Mouse (Mus musculus) neural tube, embryonic 14.5 days (tissue): Measurements from ENCODE around the gene Fbxo3. TPM values are rescaled to one million over a fixed set of nuclear protein-coding genes. Genes with fewer than 3 reads are reported as not detected.
"Not testable (repeated sequence)": the region's sequence is repeated elsewhere in the genome, so short reads cannot be mapped to it uniquely, and the experiment has no call there.

Experiments
- ATAC-seq: fragments of 200-750 bp; cut with Nextera tagmentation; 2 replicates; pipeline ENCODE4 v1.8.0; 2017; ENCODE audit warnings: low read depth, mild to moderate bottlenecking, moderate TSS enrichment, moderate library complexity
- H3K27ac ChIP-seq: fragments of 300-500 bp; sonication (generic); 2 replicates; pipeline ENCODE4 v1.5.1; 2014; ENCODE audit warnings: low read depth, mild to moderate bottlenecking, control low read depth, low read length, moderate library complexity, mixed read lengths
- H3K27me3 ChIP-seq: fragments of 300-500 bp; sonication (generic); 2 replicates; pipeline ENCODE4 v1.6.1; 2014; ENCODE audit warnings: low read length; ENCODE audit not compliant: control insufficient read depth, insufficient read depth
- H3K36me3 ChIP-seq: fragments of 300-500 bp; sonication (generic); 2 replicates; pipeline ENCODE4 v1.6.1; 2014; ENCODE audit warnings: low read length, mixed read lengths; ENCODE audit not compliant: control insufficient read depth, insufficient read depth
- H3K4me1 ChIP-seq: fragments of 300-500 bp; sonication (generic); 2 replicates; pipeline ENCODE4 v1.6.1; 2014; ENCODE audit warnings: low read length; ENCODE audit not compliant: control insufficient read depth, insufficient read depth
- H3K4me2 ChIP-seq: fragments of 300-500 bp; sonication (generic); 2 replicates; pipeline ENCODE4 v1.6.1; 2014; ENCODE audit warnings: mild to moderate bottlenecking, low read depth, low read length, control low read depth
- H3K4me3 ChIP-seq: fragments of 300-500 bp; sonication (generic); 2 replicates; pipeline ENCODE4 v1.5.1; 2014; ENCODE audit warnings: low read depth, low read length, control low read depth, mixed read lengths
- H3K9ac ChIP-seq: fragments of 300-500 bp; sonication (generic); replicated peaks from 2 replicates; pipeline ENCODE4 v1.6.1; 2014; ENCODE audit warnings: low read depth, mild to moderate bottlenecking, control low read depth, low read length, mixed read lengths
- H3K9me3 ChIP-seq: fragments of 300-500 bp; sonication (generic); 2 replicates; pipeline ENCODE4 v1.6.1; 2016; ENCODE audit warnings: low read length; ENCODE audit not compliant: control insufficient read depth
- WGBS: fragments of 180-500 bp; shearing (Covaris S2); extraction: QIAGEN DNeasy Blood & Tissue Kit; methylation state at CpG from one replicate; pipeline ENCODE4 v1.1.7; 2014; 5-methylcytosine and 5-hydroxymethylcytosine counted together
- polyA plus RNA-seq: library from polyadenylated mRNA; unstranded; fragments of >200 nt; fragmentation: Nextera tagmentation; extraction: Ambion mirVana; gene quantifications from 2 replicates; pipeline ENCODE4 v1.2.1, GENCODE M21; 2014

Gene Fbxo3
- polyA plus RNA-seq, 1 experiment from 2014 or later = 82.5 TPM

- not testable (repeated sequence) for H3K27me3 ChIP-seq, H3K27ac ChIP-seq
- no CpG with 5 or more reads among the region's 1 CpGs for WGBS
Measured at GRCm38 (mm10) chr2:104111170-104111797, 83.8 kb downstream of the Fbxo3 start.

More at GRCm38 (mm10) chr2:104111170-104111797, 83.8 kb downstream of the Fbxo3 start:
- ATAC-seq, H3K4me2 ChIP-seq, H3K9ac ChIP-seq, H3K4me3 ChIP-seq, H3K36me3 ChIP-seq, H3K4me1 ChIP-seq, H3K9me3 ChIP-seq: not testable (repeated sequence)

Other genes starting within 250 kb of the Fbxo3 start
- 397 and 480 TPM in 2 replicates for gene Caprin1, start 230.1 kb upstream of the Fbxo3 start, polyA plus RNA-seq
- gene Lmo2, start 69.7 kb upstream of the Fbxo3 start, polyA plus RNA-seq = 64.2 and 68.0 TPM in 2 replicates
- gene 4931422A03Rik, start 640 bp downstream of the Fbxo3 start, polyA plus RNA-seq = 2.2 and 3.3 TPM in 2 replicates
- gene Gm10912, start 38.1 kb downstream of the Fbxo3 start, polyA plus RNA-seq = not detected in 2 replicates
- gene Gm10799, start 40.8 kb downstream of the Fbxo3 start, polyA plus RNA-seq = not detected in 2 replicates
- gene Cd59b, start 42.1 kb downstream of the Fbxo3 start, polyA plus RNA-seq = 2.0 and 2.5 TPM in 2 replicates
- gene Cd59a, start 68.1 kb downstream of the Fbxo3 start, polyA plus RNA-seq = 14.9 and 19.1 TPM in 2 replicates
- not detected in 2 replicates for gene A930018P22Rik, start 95.0 kb downstream of the Fbxo3 start, polyA plus RNA-seq